Mouse (Mus musculus) gastrocnemius, postnatal 25 days (tissue): Measurements from ENCODE around the gene Enkur. TPM values are rescaled to one million over a fixed set of nuclear protein-coding genes. Genes with fewer than 3 reads are reported as not detected.
A peak's percentile ranks its signal among the peaks of the same experiment; 100 is the strongest.

Source experiments
- DNase-seq: peaks from one replicate; pipeline ENCODE4 v3.0.0; 2022
- total RNA-seq, 2 experiments: library from RNA; stranded (reverse); gene quantifications; 1 replicate in 1 of 2; 2 replicates in 1 of 2; pipeline ENCODE4 v1.2.3; 2021

The Enkur gene
- total RNA-seq, 2 experiments from 2014 or later, result 0.31 to 0.96 TPM

- DNase-seq, result no peak
These were observed 16.6 kb downstream of the Enkur start for GRCm38 (mm10) chr2:21188610-21189009.

GRCm38 (mm10) chr2:21187576-21187975 lies 17.6 kb downstream of the Enkur start:
- DNase-seq, result peak; percentile 19

- peak; percentile 23 for DNase-seq
These were observed 22.4 kb downstream of the Enkur start for GRCm38 (mm10) chr2:21182811-21183210.

GRCm38 (mm10) chr2:21179136-21179535 lies 26.0 kb downstream of the Enkur start:
- no peak for DNase-seq

- no peak for DNase-seq
These were observed 32.4 kb downstream of the Enkur start for GRCm38 (mm10) chr2:21172797-21173196.

GRCm38 (mm10) chr2:21167916-21168315 lies 37.2 kb downstream of the Enkur start:
- peak; percentile 53 for DNase-seq

GRCm38 (mm10) chr2:21164296-21164695 lies 40.9 kb downstream of the Enkur start:
- peak; percentile 36 for DNase-seq

- no peak for DNase-seq
These were observed 51.7 kb downstream of the Enkur start for GRCm38 (mm10) chr2:21153469-21153868.

GRCm38 (mm10) chr2:21147169-21147568 lies 58.0 kb downstream of the Enkur start:
- DNase-seq, result peak; percentile 49

- DNase-seq, result no peak
These were observed 58.7 kb downstream of the Enkur start for GRCm38 (mm10) chr2:21146486-21146885.

GRCm38 (mm10) chr2:21142616-21143015 lies 62.5 kb downstream of the Enkur start:
- no peak for DNase-seq

- DNase-seq, result peak; percentile 71
These were observed 63.0 kb downstream of the Enkur start for GRCm38 (mm10) chr2:21142204-21142580.

GRCm38 (mm10) chr2:21141520-21142203 lies 63.5 kb downstream of the Enkur start:
- DNase-seq, result peak; percentile 68

- DNase-seq, result no peak
These were observed 64.0 kb downstream of the Enkur start for GRCm38 (mm10) chr2:21141189-21141519.

Other genes starting within 250 kb of the Enkur start
- gene Arhgap21, start 236.5 kb downstream of the Enkur start, total RNA-seq, result 10 to 100 TPM; 24.1 to 30.2 TPM
- 1 to 10 TPM; 2.4 to 2.5 TPM for gene Thnsl1, start 359 bp upstream of the Enkur start, total RNA-seq
- gene Gpr158, start 162.2 kb upstream of the Enkur start, total RNA-seq, result under 1 TPM in 1 of 2 experiments, not detected in 1; 0.05 TPM